Mouse (Mus musculus): Measurements from ENCODE around the gene Galnt18. TPM values are rescaled to one million over a fixed set of nuclear protein-coding genes. Genes with fewer than 3 reads are reported as not detected.

Gene Galnt18
- total RNA-seq, 1 experiment, result 0.89 TPM

DNA sequence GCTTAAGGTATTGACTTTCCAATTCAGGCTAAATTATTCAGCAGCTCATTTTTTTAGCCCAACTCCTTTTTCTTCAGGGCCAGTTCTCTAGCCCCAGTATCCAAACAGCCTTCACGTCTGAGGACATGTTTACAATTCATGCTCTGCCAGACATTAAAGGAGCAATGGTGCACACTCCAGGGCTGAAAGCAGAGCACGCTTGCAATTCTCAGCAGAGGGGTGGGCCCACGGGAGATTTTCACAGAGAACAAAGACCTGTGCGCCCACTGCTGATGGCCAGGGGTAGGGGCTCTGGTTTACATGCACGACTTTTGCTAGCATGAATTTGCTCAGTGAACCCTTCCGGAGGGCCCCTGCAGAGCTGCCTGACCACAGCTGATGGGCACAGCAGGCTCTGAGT lies 11.6 kb upstream of the Galnt18 start:
- H3K9ac ChIP-seq (ENCODE audit: insufficient read depth, low read depth, low read length, poor library complexity, severe bottlenecking), result no peak overlapping the region
- no peaks in the 10 kb centered on the region for H3K9me3 ChIP-seq (ENCODE audit: control insufficient read depth, insufficient read depth, low read depth, low read length)
- H3K4me1 ChIP-seq (ENCODE audit: control insufficient read depth in 2 of 2, insufficient read depth in 2 of 2, low read length in 2 of 2, poor library complexity in 1 of 2), result no peaks in the 10 kb centered on the region
- no peak for DNase-seq (ENCODE audit: low read depth, low spot score)
- no peaks in the 10 kb centered on the region for H3K36me3 ChIP-seq (ENCODE audit: control insufficient read depth, insufficient read depth, low read length, poor library complexity, severe bottlenecking)
- H3K4me3 ChIP-seq (ENCODE audit: insufficient read depth in 1 of 2, low read depth in 1 of 2, low read length in 2 of 2, poor library complexity in 1 of 2, severe bottlenecking in 1 of 2), result no peak overlapping the region
- in situ Hi-C loops (cut with MboI; ENCODE audit: low sequenced_read_pairs in 2 of 2, unreplicated experiment in 2 of 2), result no loop called here
- H3K27ac ChIP-seq (ENCODE audit: insufficient read depth, low read depth, low read length, poor library complexity, severe bottlenecking), result no peak overlapping the region
- TF ChIP-seq ZNF384 (IDR thresholded peaks at IDR 0.05; ENCODE audit: low read depth, low read length) (no peak), ZC3H11A (IDR thresholded peaks at IDR 0.05; ENCODE audit: borderline replicate concordance, low read depth, low read length) (no peak), CHD2 (IDR thresholded peaks at IDR 0.05; ENCODE audit: low read depth, low read length) (no peak), MAFK (IDR thresholded peaks at IDR 0.05; ENCODE audit: insufficient read depth, low read depth, low read length) (no peak), HCFC1 (IDR thresholded peaks at IDR 0.05; ENCODE audit: borderline replicate concordance, insufficient read depth, low read length) (no peak)

DNA sequence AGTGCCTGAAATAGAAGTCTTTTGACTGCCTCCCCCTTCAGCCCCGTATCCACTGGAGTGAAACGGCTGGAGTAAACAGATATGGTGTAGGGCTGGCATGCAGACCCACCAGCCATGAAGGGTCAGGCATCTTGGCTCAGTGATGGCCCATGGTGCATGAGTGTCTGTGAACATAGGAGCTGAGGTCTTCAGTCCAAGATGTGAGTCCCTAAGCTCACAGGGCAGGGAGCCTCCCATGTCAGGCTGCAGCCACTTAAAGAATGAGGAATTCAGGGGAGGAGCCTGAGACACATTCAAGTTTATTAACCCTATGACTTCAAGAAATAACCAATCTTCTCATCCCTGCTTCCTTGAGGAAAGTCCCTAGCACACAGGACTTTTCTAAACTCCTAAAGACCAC lies 8.1 kb upstream of the Galnt18 start:
- Histone ChIP-seq H3K4me3 (ENCODE audit: insufficient read depth in 1 of 2, low read depth in 1 of 2, low read length in 2 of 2, poor library complexity in 1 of 2, severe bottlenecking in 1 of 2) (no peak overlapping the region), H3K4me1 (ENCODE audit: control insufficient read depth in 2 of 2, insufficient read depth in 2 of 2, low read length in 2 of 2, poor library complexity in 1 of 2) (no peaks in the 10 kb centered on the region), H3K9ac (ENCODE audit: insufficient read depth, low read depth, low read length, poor library complexity, severe bottlenecking) (no peak overlapping the region), H3K27ac (ENCODE audit: insufficient read depth, low read depth, low read length, poor library complexity, severe bottlenecking) (no peak overlapping the region), H3K36me3 (ENCODE audit: control insufficient read depth, insufficient read depth, low read length, poor library complexity, severe bottlenecking) (no peaks in the 10 kb centered on the region), H3K9me3 (ENCODE audit: control insufficient read depth, insufficient read depth, low read depth, low read length) (no peaks in the 10 kb centered on the region)
- TF ChIP-seq CHD2 (IDR thresholded peaks at IDR 0.05; ENCODE audit: low read depth, low read length) (no peak), ZC3H11A (IDR thresholded peaks at IDR 0.05; ENCODE audit: borderline replicate concordance, low read depth, low read length) (no peak), ZNF384 (IDR thresholded peaks at IDR 0.05; ENCODE audit: low read depth, low read length) (no peak), MAFK (IDR thresholded peaks at IDR 0.05; ENCODE audit: insufficient read depth, low read depth, low read length) (no peak), HCFC1 (IDR thresholded peaks at IDR 0.05; ENCODE audit: borderline replicate concordance, insufficient read depth, low read length) (no peak)
- in situ Hi-C loops (cut with MboI; ENCODE audit: low sequenced_read_pairs in 2 of 2, unreplicated experiment in 2 of 2), result no loop called here
- DNase-seq (ENCODE audit: low read depth, low spot score), result no peak

DNA sequence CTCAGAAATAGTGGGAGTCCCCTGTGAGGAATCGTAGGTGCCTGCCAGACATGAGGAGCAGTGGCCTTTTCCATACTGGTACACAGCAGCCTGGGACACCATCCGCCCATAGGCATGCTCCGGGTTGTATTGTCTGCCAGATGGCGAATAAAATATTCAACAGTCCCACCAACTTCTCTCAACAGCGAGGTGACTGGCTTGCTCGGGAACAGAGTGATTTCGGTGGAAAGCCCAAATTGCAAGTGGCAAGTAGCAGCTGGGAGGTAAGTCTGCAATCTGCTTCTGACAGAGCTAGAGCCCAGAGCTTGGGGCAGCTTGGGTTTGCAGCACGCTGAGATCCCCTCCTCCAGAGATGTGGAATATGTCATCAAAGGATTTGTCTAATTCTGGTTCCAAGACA lies 5.7 kb upstream of the Galnt18 start:
- TF ChIP-seq ZNF384 (IDR thresholded peaks at IDR 0.05; ENCODE audit: low read depth, low read length) (no peak), CHD2 (IDR thresholded peaks at IDR 0.05; ENCODE audit: low read depth, low read length) (no peak), MAFK (IDR thresholded peaks at IDR 0.05; ENCODE audit: insufficient read depth, low read depth, low read length) (no peak), ZC3H11A (IDR thresholded peaks at IDR 0.05; ENCODE audit: borderline replicate concordance, low read depth, low read length) (no peak), HCFC1 (IDR thresholded peaks at IDR 0.05; ENCODE audit: borderline replicate concordance, insufficient read depth, low read length) (no peak)
- H3K36me3 ChIP-seq (ENCODE audit: control insufficient read depth, insufficient read depth, low read length, poor library complexity, severe bottlenecking), result no peaks in the 10 kb centered on the region
- H3K9me3 ChIP-seq (ENCODE audit: control insufficient read depth, insufficient read depth, low read depth, low read length), result no peaks in the 10 kb centered on the region
- H3K4me3 ChIP-seq (ENCODE audit: insufficient read depth in 1 of 2, low read depth in 1 of 2, low read length in 2 of 2, poor library complexity in 1 of 2, severe bottlenecking in 1 of 2), result no peak overlapping the region
- H3K9ac ChIP-seq (ENCODE audit: insufficient read depth, low read depth, low read length, poor library complexity, severe bottlenecking), result no peak overlapping the region
- no peak for DNase-seq (ENCODE audit: low read depth, low spot score)
- no peak overlapping the region for H3K27ac ChIP-seq (ENCODE audit: insufficient read depth, low read depth, low read length, poor library complexity, severe bottlenecking)
- in situ Hi-C loops (cut with MboI; ENCODE audit: low sequenced_read_pairs in 2 of 2, unreplicated experiment in 2 of 2), result no loop called here
- no peaks in the 10 kb centered on the region for H3K4me1 ChIP-seq (ENCODE audit: control insufficient read depth in 2 of 2, insufficient read depth in 2 of 2, low read length in 2 of 2, poor library complexity in 1 of 2)

DNA sequence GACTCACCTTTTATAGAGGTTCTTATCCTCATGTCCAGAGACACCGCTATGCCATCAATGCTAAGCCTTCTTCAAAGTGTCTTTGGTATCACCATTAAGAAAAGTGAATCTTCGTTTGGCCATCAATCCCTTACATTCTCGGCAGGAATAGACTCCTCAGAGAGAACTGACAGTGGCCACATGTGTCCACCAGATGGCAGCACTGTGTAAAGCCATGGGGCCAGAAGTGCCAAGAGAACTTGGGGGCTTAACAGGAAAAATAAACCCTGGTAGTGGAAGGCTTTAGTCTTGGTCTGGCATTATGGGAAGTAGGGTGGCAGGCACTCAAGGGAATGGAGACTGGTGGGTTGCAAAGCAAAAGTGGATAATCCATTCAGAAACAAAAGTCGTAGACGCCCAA lies 2.3 kb upstream of the Galnt18 start:
- H3K9ac ChIP-seq (ENCODE audit: insufficient read depth, low read depth, low read length, poor library complexity, severe bottlenecking), result no peak overlapping the region
- no peaks in the 10 kb centered on the region for H3K36me3 ChIP-seq (ENCODE audit: control insufficient read depth, insufficient read depth, low read length, poor library complexity, severe bottlenecking)
- H3K4me1 ChIP-seq (ENCODE audit: control insufficient read depth in 2 of 2, insufficient read depth in 2 of 2, low read length in 2 of 2, poor library complexity in 1 of 2), result no peaks in the 10 kb centered on the region; a peak in 1 of 4 replicates
- no peak overlapping the region for H3K27ac ChIP-seq (ENCODE audit: insufficient read depth, low read depth, low read length, poor library complexity, severe bottlenecking)
- no peak overlapping the region for H3K4me3 ChIP-seq (ENCODE audit: insufficient read depth in 1 of 2, low read depth in 1 of 2, low read length in 2 of 2, poor library complexity in 1 of 2, severe bottlenecking in 1 of 2)
- no peaks in the 10 kb centered on the region for H3K9me3 ChIP-seq (ENCODE audit: control insufficient read depth, insufficient read depth, low read depth, low read length)
- peak; percentile 38 for DNase-seq (ENCODE audit: low read depth, low spot score)
- TF ChIP-seq ZC3H11A (IDR thresholded peaks at IDR 0.05; ENCODE audit: borderline replicate concordance, low read depth, low read length) (0 out of 2 replicates have a peak, but pooled peaks have one; percentile 45), ZNF384 (IDR thresholded peaks at IDR 0.05; ENCODE audit: low read depth, low read length) (no peak), MAFK (IDR thresholded peaks at IDR 0.05; ENCODE audit: insufficient read depth, low read depth, low read length) (no peak)
- in situ Hi-C loops (cut with MboI; ENCODE audit: low sequenced_read_pairs in 2 of 2, unreplicated experiment in 2 of 2), result no loop called here

DNA sequence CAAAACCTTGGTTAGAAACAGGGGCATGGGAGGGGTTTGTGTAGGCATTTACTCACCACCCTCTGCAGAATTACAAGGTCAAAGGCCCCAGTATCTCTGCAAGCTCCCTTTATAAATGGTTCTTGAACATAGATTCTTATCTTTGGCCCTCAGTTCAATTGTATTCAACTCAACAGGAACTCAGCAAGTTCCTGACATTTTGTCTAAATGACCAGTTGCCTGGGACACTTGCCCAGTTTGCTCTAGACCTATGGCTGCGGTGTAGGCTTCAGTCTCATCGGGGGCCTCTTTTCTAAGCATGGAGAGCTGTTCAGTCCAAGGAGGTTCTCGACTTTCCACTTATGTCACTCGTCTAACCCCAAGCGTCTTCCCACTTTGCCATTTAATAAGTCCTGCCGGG lies 1.5 kb upstream of the Galnt18 start:
- Histone ChIP-seq H3K4me1 (ENCODE audit: control insufficient read depth in 2 of 2, insufficient read depth in 2 of 2, low read length in 2 of 2, poor library complexity in 1 of 2) (no peaks in the 10 kb centered on the region; a peak in 1 of 4 replicates), H3K27ac (ENCODE audit: insufficient read depth, low read depth, low read length, poor library complexity, severe bottlenecking) (no peak overlapping the region), H3K9me3 (ENCODE audit: control insufficient read depth, insufficient read depth, low read depth, low read length) (no peaks in the 10 kb centered on the region), H3K36me3 (ENCODE audit: control insufficient read depth, insufficient read depth, low read length, poor library complexity, severe bottlenecking) (no peaks in the 10 kb centered on the region), H3K4me3 (ENCODE audit: insufficient read depth in 1 of 2, low read depth in 1 of 2, low read length in 2 of 2, poor library complexity in 1 of 2, severe bottlenecking in 1 of 2) (no peak overlapping the region), H3K9ac (ENCODE audit: insufficient read depth, low read depth, low read length, poor library complexity, severe bottlenecking) (no peak overlapping the region)
- in situ Hi-C loops (cut with MboI; ENCODE audit: low sequenced_read_pairs in 2 of 2, unreplicated experiment in 2 of 2), result no loop called here
- no peak for DNase-seq (ENCODE audit: low read depth, low spot score)
- TF ChIP-seq ZC3H11A (IDR thresholded peaks at IDR 0.05; ENCODE audit: borderline replicate concordance, low read depth, low read length), result no peak
- TF ChIP-seq ZNF384 (IDR thresholded peaks at IDR 0.05; ENCODE audit: low read depth, low read length), result no peak
- TF ChIP-seq HCFC1 (IDR thresholded peaks at IDR 0.05; ENCODE audit: borderline replicate concordance, insufficient read depth, low read length), result no peak
- TF ChIP-seq CHD2 (IDR thresholded peaks at IDR 0.05; ENCODE audit: low read depth, low read length), result no peak
- TF ChIP-seq MAFK (IDR thresholded peaks at IDR 0.05; ENCODE audit: insufficient read depth, low read depth, low read length), result no peak

All from ES-E14 (cell line).